Mouse (Mus musculus): ENCODE data around the gene Chrne.

Chrne gene

DNA sequence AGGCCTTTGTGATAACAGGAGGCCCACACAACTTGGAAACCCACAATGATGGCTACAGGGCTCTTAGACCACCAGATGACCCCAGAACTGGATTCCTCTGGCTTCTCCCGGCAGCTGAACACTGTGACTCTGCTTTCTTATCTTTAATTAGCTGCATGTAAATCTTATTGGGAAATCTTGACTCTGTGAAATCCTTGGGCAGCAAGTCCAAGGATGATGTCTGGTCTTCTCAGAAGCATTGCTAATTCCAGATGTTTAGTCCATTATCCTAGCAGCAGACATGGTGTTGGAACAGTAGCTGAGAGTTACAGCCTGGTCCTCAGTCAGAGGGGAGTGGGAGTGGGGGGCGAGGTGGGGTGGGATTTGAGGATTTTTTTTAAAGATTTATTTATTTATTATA lies 9.4 kb upstream of the Chrne start:
- no peak for DNase-seq (ENCODE audit: low read depth in 2 of 2, low spot score in 2 of 2)

DNA sequence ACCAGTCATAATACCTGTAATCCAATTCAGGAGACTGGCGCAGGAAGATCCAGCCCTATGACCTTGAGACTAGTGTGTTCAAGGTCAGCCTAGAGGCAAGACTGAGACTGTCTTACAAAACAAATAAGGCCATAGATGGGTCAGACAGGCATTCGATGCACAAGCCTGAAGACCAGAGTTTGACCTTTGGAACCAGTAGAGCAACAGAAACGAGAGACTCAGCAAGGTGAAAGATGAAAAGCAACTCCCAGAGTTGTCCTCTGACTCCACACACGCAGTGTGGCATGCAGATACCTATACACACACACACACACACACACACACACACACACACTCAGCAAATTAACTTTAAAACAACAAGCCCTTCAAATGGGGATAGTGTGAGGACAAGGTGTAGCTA lies 7.9 kb upstream of the Chrne start:
- no peak for DNase-seq (ENCODE audit: low read depth in 2 of 2, low spot score in 2 of 2)

DNA sequence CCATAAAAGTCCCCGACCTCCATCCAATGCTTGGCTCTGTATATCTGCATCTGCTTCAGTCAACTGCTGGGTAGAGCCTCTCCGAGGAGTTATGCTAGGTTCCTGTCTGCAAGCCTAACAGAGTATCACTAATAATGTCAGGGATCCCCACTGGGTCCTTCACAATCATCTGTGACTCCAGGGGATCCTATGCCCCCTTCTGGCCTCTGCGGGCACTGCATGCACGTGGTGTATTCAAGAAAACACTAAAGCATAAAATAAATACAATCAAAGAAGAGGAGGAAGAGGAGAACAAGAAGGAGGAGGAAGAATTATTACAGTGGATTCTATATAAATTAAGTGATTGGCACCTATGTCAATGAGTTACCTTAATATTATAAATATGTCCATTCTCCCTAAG lies 6.5 kb upstream of the Chrne start:
- DNase-seq (ENCODE audit: low read depth in 2 of 2, low spot score in 2 of 2) = peak; percentile 32 to 63

GRCm38 (mm10) chr11:70623053-70623742 lies 4.2 kb upstream of the Chrne start:
- DNase-seq (ENCODE audit: low read depth in 2 of 2, low spot score in 2 of 2) = no peak

DNA sequence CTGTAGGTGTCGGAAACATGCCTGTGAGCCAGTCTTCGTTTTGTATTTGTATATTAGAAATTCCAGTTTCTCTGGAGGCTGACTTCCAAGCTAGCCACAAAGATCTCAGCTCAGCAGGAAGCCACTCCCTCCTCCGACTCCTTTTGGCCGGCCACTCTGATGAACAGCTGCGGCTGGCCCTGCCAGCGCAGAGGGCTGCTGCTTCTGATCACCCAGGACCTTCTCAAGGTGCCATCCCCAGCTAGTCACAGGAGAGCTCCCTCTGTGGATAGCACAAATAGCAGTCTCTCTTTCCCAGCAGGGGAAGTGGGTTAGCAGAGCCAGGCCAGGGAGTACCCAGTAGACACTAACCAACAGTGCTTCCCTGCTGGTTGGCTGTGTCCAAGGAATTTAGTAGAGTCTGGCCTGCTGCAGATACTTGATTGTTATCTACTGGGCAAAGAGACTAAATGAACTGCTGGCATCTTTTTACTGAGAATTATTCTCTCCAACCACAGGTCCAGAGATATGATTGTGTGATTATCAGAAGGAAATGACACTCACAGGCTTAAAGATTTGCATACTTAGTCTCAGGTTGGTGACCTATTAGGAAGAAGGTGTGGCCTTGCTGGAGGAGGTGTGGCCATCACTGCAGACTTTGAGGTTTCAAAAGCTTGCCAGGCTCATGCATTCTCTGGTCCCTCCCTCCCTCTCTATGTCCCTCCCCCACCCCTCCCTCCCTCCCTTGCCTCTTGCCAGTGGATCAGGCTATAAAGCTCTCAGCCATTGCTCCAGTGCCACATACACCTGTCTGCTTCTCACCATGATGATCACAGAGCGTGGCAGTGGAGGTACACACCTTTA lies 3.2 kb upstream of the Chrne start:
- no peak for DNase-seq (ENCODE audit: low read depth in 2 of 2, low spot score in 2 of 2)

DNA sequence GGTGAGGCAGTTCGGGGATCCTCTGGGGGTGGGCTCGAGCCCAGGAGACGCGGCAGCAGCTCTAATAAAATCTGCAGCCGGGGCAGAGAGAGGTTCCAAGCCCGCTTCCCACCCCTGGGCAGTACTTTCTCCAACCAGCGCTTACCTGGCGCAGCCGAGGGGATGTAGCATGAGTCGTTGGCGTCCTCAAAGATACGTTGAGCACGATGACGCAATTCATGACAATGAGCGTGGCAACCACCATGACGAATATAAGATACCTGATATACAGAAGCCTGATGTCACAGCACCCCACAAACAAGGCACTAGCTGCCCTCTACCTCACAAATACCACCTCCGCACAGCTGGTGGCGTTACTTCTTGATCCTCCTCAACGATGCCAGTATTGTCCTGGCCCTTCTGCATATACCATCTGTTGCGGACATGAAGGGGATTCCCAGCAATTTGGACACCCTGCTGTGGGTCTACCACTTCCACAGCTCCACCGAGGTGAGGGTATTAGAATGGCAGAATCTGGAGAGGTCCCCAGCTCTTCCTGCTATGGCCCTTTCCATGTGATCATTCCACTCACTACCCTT lies 3.4 kb downstream of the Chrne start, which contains the start of gene 4930544D05Rik:
Gene 4930544D05Rik (plus strand): TSS at position 333 of the 578 bp plus-strand sequence.
- peak; percentile 23 to 46 for DNase-seq (ENCODE audit: low read depth in 2 of 2, low spot score in 2 of 2)

- DNase-seq (ENCODE audit: low read depth in 2 of 2, low spot score in 2 of 2) = peak; percentile 55 to 76
Measured at GRCm38 (mm10) chr11:70615074-70615473, 3.9 kb downstream of the Chrne start.

- no peak for DNase-seq (ENCODE audit: low read depth in 2 of 2, low spot score in 2 of 2)
Measured at GRCm38 (mm10) chr11:70612505-70612904, 6.5 kb downstream of the Chrne start.

- no peak for DNase-seq (ENCODE audit: low read depth in 2 of 2, low spot score in 2 of 2)
Measured at GRCm38 (mm10) chr11:70610752-70611151, 8.3 kb downstream of the Chrne start.

GRCm38 (mm10) chr11:70608381-70609066 lies 10.5 kb downstream of the Chrne start:
- peak in 1 of 2 experiments; percentile 33 for DNase-seq (ENCODE audit: low read depth in 2 of 2, low spot score in 2 of 2)

- DNase-seq (ENCODE audit: low read depth in 2 of 2, low spot score in 2 of 2) = no peak
Measured at GRCm38 (mm10) chr11:70607611-70608010, 11.4 kb downstream of the Chrne start.

DNA sequence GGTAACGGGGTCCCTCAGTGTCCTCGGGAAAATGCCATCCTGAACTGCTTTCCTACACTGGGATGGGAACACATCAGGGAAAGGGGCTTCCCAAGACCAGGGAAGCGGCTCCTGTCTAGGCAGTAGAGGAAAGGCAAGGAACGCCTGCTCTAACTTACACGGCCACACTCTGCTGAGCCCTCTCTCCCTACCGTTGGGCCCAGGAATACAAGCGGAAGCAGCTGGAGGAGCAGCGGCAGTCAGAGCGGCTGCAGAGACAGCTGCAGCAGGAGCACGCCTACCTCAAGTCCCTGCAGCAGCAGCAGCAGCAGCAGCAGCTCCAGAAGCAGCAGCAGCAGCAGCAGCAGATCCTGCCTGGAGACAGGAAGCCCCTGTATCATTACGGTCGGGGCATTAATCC lies 12.3 kb downstream of the Chrne start:
- DNase-seq (ENCODE audit: low read depth in 2 of 2, low spot score in 2 of 2) = no peak

- DNase-seq (ENCODE audit: low read depth in 2 of 2, low spot score in 2 of 2) = peak; percentile 67 to 74
Measured at GRCm38 (mm10) chr11:70605024-70605566, 13.9 kb downstream of the Chrne start.

DNA sequence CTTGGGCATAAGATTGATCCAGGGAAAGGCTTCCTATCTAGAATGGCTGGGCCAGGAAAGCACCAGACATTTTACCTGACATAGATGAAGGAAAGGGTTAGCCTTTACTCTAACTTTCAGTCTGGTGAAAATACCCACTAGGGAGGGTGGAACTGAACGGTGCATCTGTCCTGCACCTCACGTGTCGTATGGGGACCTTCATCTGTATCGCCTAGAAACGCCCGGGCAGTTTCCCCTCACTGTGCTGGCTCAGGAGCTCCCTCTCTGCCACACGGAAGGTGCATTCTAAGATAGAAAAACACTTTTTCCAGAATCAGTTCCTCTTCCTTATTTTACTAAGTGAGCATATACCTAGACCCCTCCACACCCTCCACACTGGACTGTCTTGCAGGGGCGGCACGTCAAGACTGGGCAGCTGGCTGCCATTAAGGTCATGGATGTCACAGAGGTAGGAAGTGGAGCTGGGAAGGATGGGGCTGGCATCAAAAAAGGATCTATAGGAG lies 20.5 kb downstream of the Chrne start:
- no peak for DNase-seq (ENCODE audit: low read depth in 2 of 2, low spot score in 2 of 2)

- DNase-seq (ENCODE audit: low read depth in 2 of 2, low spot score in 2 of 2) = no peak
Measured at GRCm38 (mm10) chr11:70597301-70597700, 21.7 kb downstream of the Chrne start.

GRCm38 (mm10) chr11:70596094-70596493 lies 22.9 kb downstream of the Chrne start:
- no peak for DNase-seq (ENCODE audit: low read depth in 2 of 2, low spot score in 2 of 2)

DNA sequence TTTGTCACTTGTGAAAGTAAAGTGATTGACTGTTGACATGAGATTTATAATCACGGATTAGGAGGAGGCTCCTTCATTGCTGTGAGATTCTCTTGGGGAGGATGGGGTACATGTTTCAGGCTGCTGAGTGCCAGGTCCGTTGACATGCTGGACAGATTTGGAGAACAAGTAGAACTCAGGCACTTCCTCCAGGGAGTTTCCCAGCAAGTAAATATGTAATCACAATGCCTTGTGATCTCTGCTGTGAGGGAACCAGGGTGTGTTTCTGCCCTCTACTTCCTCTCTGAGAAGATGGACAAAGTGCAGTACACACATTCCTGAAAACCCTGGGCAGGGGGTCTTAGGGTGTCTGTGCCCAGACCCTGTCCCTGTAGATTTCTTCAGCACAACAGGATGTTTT lies 23.4 kb downstream of the Chrne start:
- no peak for DNase-seq (ENCODE audit: low read depth in 2 of 2, low spot score in 2 of 2)

DNA sequence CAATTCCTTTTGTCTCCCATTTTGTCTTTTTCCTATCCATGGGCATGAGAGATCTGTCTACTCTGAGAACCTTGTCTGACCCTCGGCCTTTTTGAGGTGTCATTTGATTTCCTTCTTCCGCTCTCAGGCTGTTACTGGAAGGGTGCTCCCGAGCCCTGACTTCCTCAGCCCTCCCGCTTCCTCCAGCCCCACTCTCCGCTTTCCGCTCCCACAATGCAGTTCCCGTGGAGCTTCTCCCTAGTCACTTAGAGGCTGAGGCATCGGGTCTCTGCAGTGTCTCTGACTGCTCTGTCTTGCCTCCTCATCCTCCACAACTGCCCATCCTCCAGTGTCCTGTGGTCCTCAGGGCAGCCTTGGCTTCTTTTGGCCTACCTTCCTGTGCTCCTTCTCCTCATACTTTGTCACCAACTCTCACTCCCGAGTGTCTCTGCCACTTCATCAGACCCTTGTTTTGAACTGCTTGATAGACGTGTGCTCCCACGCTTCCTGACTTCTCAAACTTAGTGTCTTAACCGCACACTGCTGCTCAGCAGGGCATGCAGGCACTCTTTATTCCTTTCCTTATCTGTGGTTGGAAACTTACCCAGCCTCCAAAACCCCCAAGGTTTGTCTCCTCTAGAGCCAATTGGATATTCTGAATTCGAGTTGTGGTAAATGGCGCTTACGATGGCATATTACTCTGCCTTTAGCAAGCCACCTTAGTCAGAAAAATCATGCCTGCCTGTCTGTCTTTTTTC lies 24.6 kb downstream of the Chrne start:
- no peak for DNase-seq (ENCODE audit: low read depth in 2 of 2, low spot score in 2 of 2)

GRCm38 (mm10) chr11:70591733-70592132 lies 27.3 kb downstream of the Chrne start:
- DNase-seq (ENCODE audit: low read depth in 2 of 2, low spot score in 2 of 2) = no peak

DNA sequence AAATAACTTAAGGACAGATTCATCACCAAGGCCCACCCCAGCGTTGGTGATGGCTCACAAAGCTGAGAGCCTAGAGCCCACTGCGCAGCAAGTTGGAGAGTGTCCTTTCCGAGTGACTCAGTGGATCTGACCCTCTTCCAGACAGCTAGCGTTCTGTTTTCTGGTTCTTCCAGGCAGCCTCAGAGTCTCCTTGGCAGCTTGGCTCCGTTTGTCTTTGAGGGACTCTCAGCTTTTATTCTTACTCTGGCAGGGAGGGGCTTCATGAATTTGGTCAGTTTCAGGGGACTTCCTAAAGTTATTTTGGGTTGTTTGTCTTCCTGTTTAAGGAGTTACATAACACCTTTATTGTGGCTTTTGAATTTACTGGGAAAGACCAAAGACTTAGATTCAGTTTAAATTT lies 32.1 kb downstream of the Chrne start:
- no peak for DNase-seq (ENCODE audit: low read depth in 2 of 2, low spot score in 2 of 2)
